Mouse (Mus musculus) lung, postnatal 0 days (tissue): ENCODE results near the gene Rras.

Experiments
- CTCF ChIP-seq: IDR thresholded peaks from 2 replicates; pipeline ENCODE4 v1.5.1; 2016; ENCODE audit warnings: antibody characterized with exemption, mild to moderate bottlenecking
- EP300 ChIP-seq: IDR thresholded peaks from 2 replicates; pipeline ENCODE4 v1.6.1; 2016; ENCODE audit warnings: antibody characterized with exemption, mild to moderate bottlenecking, control low read depth

- TF ChIP-seq CTCF, result no peak
- no peak for TF ChIP-seq EP300
These were observed 51.9 kb downstream of the Rras start for GRCm38 (mm10) chr7:45069671-45070070.
